Mouse (Mus musculus): ENCODE results near the gene Nr2f1. TPM values are rescaled to one million over a fixed set of nuclear protein-coding genes. Genes with fewer than 3 reads are reported as not detected.
A peak's percentile ranks its signal among the peaks of the same experiment; 100 is the strongest.

Gene Nr2f1
- polyA plus RNA-seq, 1 experiment from 2014 or later: 9.5 TPM

DNA sequence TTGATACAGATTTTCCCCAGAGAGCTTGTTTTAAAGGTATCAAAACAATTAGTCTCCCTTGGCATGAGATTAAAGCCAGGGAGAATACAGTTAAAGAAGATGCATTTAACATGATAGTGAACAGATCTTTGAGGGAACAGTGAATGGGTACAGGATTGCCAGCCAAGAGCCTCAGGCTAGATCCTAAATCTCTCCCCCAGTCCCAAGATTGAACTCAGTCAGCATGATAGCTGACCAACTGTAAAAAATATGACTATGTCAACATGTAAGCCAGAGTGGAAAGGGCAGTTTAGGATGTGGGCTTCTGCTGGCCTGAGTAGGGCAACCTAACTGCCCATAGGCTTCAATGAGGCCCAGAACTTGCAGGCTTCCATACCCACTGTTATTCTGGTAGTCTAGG is 5.9 kb upstream of the Nr2f1 start:
- H3K4me3 ChIP-seq (ENCODE audit: low read depth, low read length): no peak overlapping the region
- H3K9ac ChIP-seq: no peak overlapping the region
- peaks cover 43% of the 10 kb centered on the region for H3K27me3 ChIP-seq (ENCODE audit: insufficient read depth, low read length)
- no peaks in the 10 kb centered on the region for H3K9me3 ChIP-seq (ENCODE audit: low read depth, low read length)
- H3K4me1 ChIP-seq (ENCODE audit: insufficient read depth): peaks cover under 1% of the 10 kb centered on the region; the same call in 1 of the 2 replicates
- DNase-seq: no peak
- no peak overlapping the region for H3K4me2 ChIP-seq
- ATAC-seq (ENCODE audit: insufficient read depth): no peak
- H3K27ac ChIP-seq (ENCODE audit: low read depth): no peak overlapping the region
- no peak for TF ChIP-seq CTCF (IDR thresholded peaks at IDR 0.05; ENCODE audit: low read depth)
- no peaks in the 10 kb centered on the region for H3K36me3 ChIP-seq (ENCODE audit: insufficient read depth)

DNA sequence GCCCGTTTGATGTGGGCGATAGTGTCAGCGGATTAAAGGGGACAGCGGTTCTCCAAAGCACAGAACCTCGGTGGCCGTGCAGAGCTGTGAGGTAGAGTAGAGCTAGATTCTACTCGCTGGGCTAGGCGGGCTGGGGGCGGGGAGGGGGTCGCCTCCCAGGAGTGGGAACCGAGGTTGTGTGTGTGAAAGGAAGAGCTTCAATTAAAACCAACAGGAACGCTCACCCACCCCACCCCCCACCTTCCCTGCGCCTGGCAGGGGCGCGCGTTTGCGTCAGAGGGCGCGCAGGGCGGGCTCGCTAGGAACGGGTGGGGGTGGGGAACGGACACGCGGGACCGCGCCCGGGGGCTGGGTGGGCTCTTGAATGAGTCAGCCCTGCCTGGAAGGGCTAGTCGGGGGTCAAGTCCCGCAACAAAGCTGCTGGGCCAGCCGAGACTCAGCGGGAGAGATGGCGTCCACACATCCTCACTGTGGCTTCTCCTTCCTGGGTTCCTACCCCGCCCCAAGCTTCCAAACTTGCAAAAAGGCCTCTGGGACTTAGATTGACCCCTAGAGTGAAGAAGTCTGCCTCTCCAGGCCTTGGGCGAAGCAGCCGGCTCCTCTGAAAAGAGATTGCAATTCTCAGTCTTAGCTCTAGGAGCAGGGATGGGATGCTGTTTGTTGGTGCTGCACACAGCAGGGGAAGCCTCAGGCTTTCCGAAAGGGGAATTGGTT is 3.9 kb upstream of the Nr2f1 start:
- Histone ChIP-seq H3K9ac (peak overlapping the region; percentile 59), H3K27me3 (ENCODE audit: insufficient read depth, low read length) (peaks cover 27% of the 10 kb centered on the region), H3K9me3 (ENCODE audit: low read depth, low read length) (no peaks in the 10 kb centered on the region), H3K4me1 (ENCODE audit: insufficient read depth) (no peaks in the 10 kb centered on the region), H3K27ac (ENCODE audit: low read depth) (peak overlapping the region; percentile 89), H3K36me3 (ENCODE audit: insufficient read depth) (no peaks in the 10 kb centered on the region), H3K4me2 (peak overlapping the region; percentile 80), H3K4me3 (ENCODE audit: low read depth, low read length) (peak overlapping the region; percentile 58)
- DNase-seq (peak; percentile 84), ATAC-seq (ENCODE audit: insufficient read depth) (peak; percentile 50)
- peak; percentile 60 for TF ChIP-seq CTCF (IDR thresholded peaks at IDR 0.05; ENCODE audit: low read depth)
- WGBS: 1% methylated on average over 37 of the region's 37 CpGs

DNA sequence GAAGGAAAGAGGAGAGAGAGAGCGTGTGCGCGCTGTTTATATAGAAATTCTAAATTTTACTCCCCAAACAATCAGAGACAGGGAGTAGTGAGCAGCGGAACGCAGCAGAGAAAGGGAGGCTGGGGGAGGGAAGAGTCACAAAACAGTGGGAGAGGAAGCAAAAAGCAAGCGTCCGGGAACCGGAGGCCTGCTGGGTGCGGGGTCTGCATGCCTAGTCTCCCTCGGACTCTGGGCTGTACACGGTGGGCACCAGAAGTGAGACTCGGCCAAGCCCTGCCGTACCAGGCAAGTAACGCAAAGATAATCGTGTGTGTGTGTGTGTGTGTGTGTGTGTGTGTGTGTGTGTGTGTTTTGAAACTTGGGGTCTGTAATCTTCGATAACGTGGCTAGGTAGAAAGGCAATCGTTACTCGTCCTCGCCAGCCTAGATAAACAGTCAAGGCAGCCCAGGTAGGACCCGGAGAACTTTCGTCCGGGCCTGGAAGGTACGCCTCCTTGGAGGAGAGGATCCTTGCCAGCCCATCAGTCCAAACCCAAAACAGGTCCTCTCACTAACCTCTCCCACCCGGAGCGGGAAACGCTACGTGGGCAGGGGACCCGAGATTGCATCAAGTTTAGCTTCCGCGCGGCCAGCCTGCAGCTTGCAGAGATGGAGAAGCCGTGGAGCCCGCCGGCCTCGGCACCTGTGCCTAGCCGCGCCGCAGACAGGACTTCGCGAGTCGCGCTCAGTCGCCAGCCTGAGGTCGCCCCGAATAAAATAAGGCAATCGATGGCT is 3.2 kb upstream of the Nr2f1 start:
- Histone ChIP-seq H3K36me3 (ENCODE audit: insufficient read depth) (no peaks in the 10 kb centered on the region), H3K9ac (peak overlapping the region; percentile 59), H3K9me3 (ENCODE audit: low read depth, low read length) (no peaks in the 10 kb centered on the region), H3K4me3 (ENCODE audit: low read depth, low read length) (peak overlapping the region; percentile 58), H3K4me1 (ENCODE audit: insufficient read depth) (no peaks in the 10 kb centered on the region), H3K27ac (ENCODE audit: low read depth) (peak overlapping the region; percentile 89; the same call in 1 of the 2 replicates), H3K4me2 (peak overlapping the region; percentile 80), H3K27me3 (ENCODE audit: insufficient read depth, low read length) (peaks cover 21% of the 10 kb centered on the region)
- WGBS: under 1% methylated on average over 47 of the region's 47 CpGs
- ATAC-seq (ENCODE audit: insufficient read depth) (no peak), DNase-seq (peak; percentile 67)
- no peak for TF ChIP-seq CTCF (IDR thresholded peaks at IDR 0.05; ENCODE audit: low read depth)

DNA sequence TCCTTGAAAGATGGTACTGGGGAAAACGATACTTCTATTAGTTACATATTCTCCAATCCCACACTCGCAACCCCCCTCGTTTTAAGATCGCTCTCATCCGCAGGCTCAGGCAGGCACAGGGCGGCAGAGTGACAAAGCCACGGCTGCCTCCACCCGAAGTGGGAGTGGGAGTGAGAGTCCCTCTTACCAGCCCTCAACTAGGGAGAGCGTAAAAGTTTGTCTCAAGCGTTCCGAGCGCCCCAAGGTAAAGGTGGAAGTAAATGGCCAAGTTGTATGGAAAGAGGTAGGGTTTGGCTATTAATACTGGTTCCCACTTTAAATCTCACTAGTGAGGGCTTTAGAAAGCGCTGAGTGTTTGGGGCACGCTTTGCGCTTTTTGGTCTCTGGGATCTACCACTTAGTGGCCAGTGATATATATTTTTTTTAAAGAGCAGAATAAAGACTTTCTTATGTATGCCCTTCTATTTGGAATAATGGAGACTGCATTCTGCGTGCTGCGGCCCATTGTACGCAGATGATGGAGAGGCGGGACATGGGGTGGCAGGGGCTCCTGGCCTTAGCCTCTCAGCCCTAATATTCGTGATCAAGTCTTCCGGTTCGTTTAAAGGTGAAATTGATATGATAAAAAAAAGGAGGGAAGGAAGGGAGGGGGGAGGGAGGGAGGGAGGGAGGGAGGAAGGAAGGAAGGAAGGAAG is 2.5 kb upstream of the Nr2f1 start:
- H3K4me2 ChIP-seq: peak overlapping the region; percentile 80
- H3K27ac ChIP-seq (ENCODE audit: low read depth): peak overlapping the region; percentile 59; the same call in 1 of the 2 replicates
- peaks cover 22% of the 10 kb centered on the region for H3K27me3 ChIP-seq (ENCODE audit: insufficient read depth, low read length)
- H3K4me3 ChIP-seq (ENCODE audit: low read depth, low read length): peak overlapping the region; percentile 58
- DNase-seq (peak; percentile 45), ATAC-seq (ENCODE audit: insufficient read depth) (peak; percentile 21)
- H3K4me1 ChIP-seq (ENCODE audit: insufficient read depth): no peaks in the 10 kb centered on the region
- WGBS: under 1% methylated on average over 22 of the region's 22 CpGs
- H3K36me3 ChIP-seq (ENCODE audit: insufficient read depth): no peaks in the 10 kb centered on the region
- H3K9me3 ChIP-seq (ENCODE audit: low read depth, low read length): no peaks in the 10 kb centered on the region
- H3K9ac ChIP-seq: peak overlapping the region; percentile 35; the same call in 1 of the 2 replicates
- no peak for TF ChIP-seq CTCF (IDR thresholded peaks at IDR 0.05; ENCODE audit: low read depth)

DNA sequence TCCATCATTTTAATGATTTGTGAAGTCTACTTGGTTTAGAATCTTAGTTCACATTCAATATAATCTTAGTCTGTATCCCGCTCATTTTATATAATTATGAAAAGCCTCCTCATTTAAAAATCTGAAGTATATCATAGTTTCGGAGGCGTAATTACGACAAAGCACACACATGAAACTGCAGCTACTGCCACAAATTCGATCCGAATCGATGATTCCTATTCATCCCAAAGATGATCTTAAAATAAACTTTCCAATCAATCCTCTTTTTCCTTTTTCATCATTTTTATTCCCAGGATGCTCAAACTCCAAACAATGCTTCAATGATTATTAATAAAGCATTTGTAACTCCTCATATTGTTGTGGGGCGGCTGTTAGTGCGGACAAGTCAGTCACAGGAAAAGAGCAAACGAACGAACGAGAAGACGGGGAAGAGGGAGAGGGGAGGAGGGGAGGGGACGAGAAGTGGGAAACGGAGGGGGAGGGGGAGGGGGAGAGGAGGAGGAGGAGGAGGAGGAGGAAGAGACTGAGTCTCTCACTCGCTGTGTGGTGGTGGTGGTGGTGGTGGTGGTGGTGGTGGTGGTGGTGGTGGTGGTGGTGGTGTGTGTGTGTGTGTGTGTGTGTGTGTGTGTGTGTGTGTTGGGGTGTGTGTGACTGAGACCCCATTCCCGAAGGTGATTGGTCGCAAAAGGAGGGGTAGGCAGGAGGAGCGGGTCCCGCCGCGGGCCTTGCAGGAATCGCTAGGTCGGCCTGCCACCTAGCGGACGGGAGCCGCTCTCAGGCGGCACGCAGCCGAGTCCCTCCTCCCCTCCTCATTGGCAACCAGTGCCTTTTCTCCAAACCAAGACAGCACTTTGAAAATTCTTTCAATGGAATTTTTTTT is 1.7 kb upstream of the Nr2f1 start:
- ATAC-seq (ENCODE audit: insufficient read depth) (peak; percentile 59), DNase-seq (peak; percentile 96)
- no peaks in the 10 kb centered on the region for H3K36me3 ChIP-seq (ENCODE audit: insufficient read depth)
- peak; percentile 88 for TF ChIP-seq CTCF (IDR thresholded peaks at IDR 0.05; ENCODE audit: low read depth)
- peak overlapping the region; percentile 35; the same call in 1 of the 2 replicates for H3K9ac ChIP-seq
- peaks cover 21% of the 10 kb centered on the region for H3K27me3 ChIP-seq (ENCODE audit: insufficient read depth, low read length)
- under 1% methylated on average over 27 of the region's 30 CpGs for WGBS
- H3K4me1 ChIP-seq (ENCODE audit: insufficient read depth): no peaks in the 10 kb centered on the region
- peak overlapping the region; percentile 80 for H3K4me2 ChIP-seq
- no peaks in the 10 kb centered on the region for H3K9me3 ChIP-seq (ENCODE audit: low read depth, low read length)
- H3K4me3 ChIP-seq (ENCODE audit: low read depth, low read length): peak overlapping the region; percentile 58
- H3K27ac ChIP-seq (ENCODE audit: low read depth): 0 out of 2 replicates have a peak overlapping the region, but pooled peaks have one; percentile 12

DNA sequence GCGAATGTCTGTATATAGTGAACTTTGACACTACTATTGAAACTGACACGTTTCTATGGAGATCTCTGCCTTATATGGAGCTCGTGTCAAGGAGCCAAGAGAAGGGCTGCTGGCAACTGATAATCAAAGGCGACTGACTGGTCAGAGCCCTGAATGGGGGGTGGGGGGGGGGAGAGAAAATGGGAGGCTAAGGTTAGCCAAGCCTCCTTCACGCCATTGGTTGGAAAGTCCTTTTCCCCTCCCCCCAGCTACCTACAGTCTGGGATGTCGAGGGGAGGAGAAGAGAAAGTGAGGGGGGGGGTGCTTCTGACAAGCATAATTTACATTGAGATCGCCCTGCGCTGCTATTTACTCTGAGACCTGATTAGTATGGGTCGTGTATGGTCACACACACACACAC is 850 bp upstream of the Nr2f1 start:
- H3K36me3 ChIP-seq (ENCODE audit: insufficient read depth): peaks cover under 1% of the 10 kb centered on the region; the same call in 1 of the 2 replicates
- peaks cover 23% of the 10 kb centered on the region for H3K27me3 ChIP-seq (ENCODE audit: insufficient read depth, low read length)
- peak overlapping the region; percentile 58 for H3K4me3 ChIP-seq (ENCODE audit: low read depth, low read length)
- H3K9me3 ChIP-seq (ENCODE audit: low read depth, low read length): no peaks in the 10 kb centered on the region
- ATAC-seq (ENCODE audit: insufficient read depth) (peak; percentile 45), DNase-seq (peak; percentile 89)
- TF ChIP-seq CTCF (IDR thresholded peaks at IDR 0.05; ENCODE audit: low read depth): no peak
- H3K27ac ChIP-seq (ENCODE audit: low read depth): no peak overlapping the region
- 2% methylated on average over 9 of the region's 9 CpGs for WGBS
- H3K4me1 ChIP-seq (ENCODE audit: insufficient read depth): no peaks in the 10 kb centered on the region
- H3K4me2 ChIP-seq: peak overlapping the region; percentile 80
- no peak overlapping the region for H3K9ac ChIP-seq
